Mouse (Mus musculus) CH12.LX (cell line): ENCODE measurements around the gene Pla2r1.

Experiments
- CTCF ChIP-seq, 2 experiments: IDR thresholded peaks in 1 of 2; conservative IDR thresholded peaks in 1 of 2; 2 replicates each; pipeline ENCODE4 v1.5.1; 2011 to 2012; ENCODE audit warnings: low read depth in 2 of 2, low read length in 2 of 2, improper control_type of control experiment in 1 of 2, inconsistent platforms in 1 of 2, mild to moderate bottlenecking in 1 of 2, moderate library complexity in 1 of 2
- MAFK ChIP-seq: IDR thresholded peaks from 2 replicates; pipeline ENCODE4 v1.6.1; 2011; ENCODE audit warnings: low read length, improper control_type of control experiment; ENCODE audit not compliant: insufficient replicate concordance
- MAX ChIP-seq: IDR thresholded peaks from 2 replicates; pipeline ENCODE4 v1.6.1; 2011; ENCODE audit warnings: low read length, improper control_type of control experiment
- MXI1 ChIP-seq: IDR thresholded peaks from 2 replicates; pipeline ENCODE4 v1.6.1; 2011; ENCODE audit warnings: mild to moderate bottlenecking, low read depth, low read length, improper control_type of control experiment
- MYC ChIP-seq: IDR thresholded peaks from 2 replicates; pipeline ENCODE4 v1.6.1; 2011; ENCODE audit warnings: low read depth, mild to moderate bottlenecking, improper control_type of control experiment, low read length
- POLR2A ChIP-seq: IDR thresholded peaks from 2 replicates; pipeline ENCODE4 v1.6.1; 2011; ENCODE audit warnings: low read depth, mild to moderate bottlenecking, improper control_type of control experiment, low read length
- USF1 ChIP-seq: IDR thresholded peaks from 2 replicates; pipeline ENCODE4 v1.6.1; 2014; ENCODE audit warnings: low read depth, mild to moderate bottlenecking, inconsistent platforms, low read length, improper control_type of control experiment
- ZC3H11A ChIP-seq: IDR thresholded peaks from 2 replicates; pipeline ENCODE4 v1.6.1; 2012; ENCODE audit warnings: low read depth, mild to moderate bottlenecking, inconsistent platforms, low read length, improper control_type of control experiment

DNA sequence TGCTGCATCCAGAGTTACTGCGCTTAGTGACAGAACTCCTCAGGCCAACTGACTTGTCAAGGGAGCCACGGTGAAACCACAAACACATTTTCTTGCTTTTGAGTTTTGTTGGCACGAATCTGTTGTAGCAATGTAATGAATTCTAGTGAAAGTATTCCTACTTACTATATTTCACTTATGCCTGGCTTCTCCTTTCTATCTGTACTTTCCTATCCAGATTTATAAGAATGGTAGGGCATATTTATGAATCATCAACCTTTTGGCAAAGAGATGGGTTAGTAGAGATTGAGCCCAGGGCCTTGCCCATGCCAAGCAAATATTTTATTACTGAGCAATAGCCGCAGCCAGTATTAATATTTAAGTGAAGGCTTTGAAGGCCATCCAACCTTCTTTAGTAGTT is 30.3 kb upstream of the Pla2r1 start:
- TF ChIP-seq POLR2A (no peak), USF1 (no peak), MAX (no peak), MAFK (no peak), CTCF (conservative IDR thresholded peaks at IDR 0.05 in 1 of 2, IDR thresholded peaks at IDR 0.05 in 1 of 2; ENCODE audit: low read depth in 2 of 2, low read length in 2 of 2) (no peak), MYC (no peak), ZC3H11A (no peak), MXI1 (no peak)
